ENCODE assay signal across 14 mouse cellular contexts in the genomic region with DNA sequence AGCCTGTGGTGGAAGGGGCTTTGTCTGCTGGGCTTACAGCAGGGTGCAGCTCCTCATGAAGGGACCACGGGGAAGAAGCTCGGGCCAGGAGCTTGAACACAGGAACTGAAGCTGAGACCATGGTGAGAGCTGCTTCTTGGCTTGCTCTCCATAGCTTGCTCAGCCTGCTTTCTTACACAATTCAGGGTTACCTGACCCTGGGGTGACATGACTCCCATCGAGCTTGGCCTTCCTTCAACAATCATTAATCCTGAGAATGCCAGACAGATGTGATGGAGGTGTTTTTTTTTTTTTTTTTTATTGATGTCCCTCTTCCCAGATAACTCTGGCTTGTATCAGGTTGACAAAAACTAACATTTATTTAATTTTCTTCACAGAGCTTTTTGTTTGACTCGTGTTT.
"Had no signal": no experiment of that assay in that cellular context is flagged by ENCODE, and none has a peak within 500 bp of the region (broad histone marks: within the 10 kb centered on the region; RNA-seq: fewer than 3 reads in every experiment).

No protein-coding gene starts in this region.

- H3K4me1 ChIP-seq: limb, embryonic 12.5 days; limb, embryonic 15.5 days; liver, embryonic 13.5 days had no signal

- H3K36me3 ChIP-seq: limb, embryonic 12.5 days; limb, embryonic 15.5 days; liver, embryonic 13.5 days had no signal

- DNase-seq: kidney, postnatal 25 days; left cerebral cortex, postnatal 4 days; liver, embryonic 13.5 days; lung, adult 2 months; lung, postnatal 14 days; lung, postnatal 4 days; midbrain, embryonic 14.5 days; right cerebral cortex, postnatal 25 days; spleen, adult 18-20 months; thymus, adult 18-20 months; thymus, postnatal 36 days had no signal

- H3K27me3 ChIP-seq: limb, embryonic 12.5 days; limb, embryonic 15.5 days; liver, embryonic 13.5 days had no signal

- H3K27ac ChIP-seq: kidney, postnatal 0 days; limb, embryonic 12.5 days; limb, embryonic 15.5 days; liver, embryonic 13.5 days had no signal

- H3K4me3 ChIP-seq: limb, embryonic 12.5 days; limb, embryonic 15.5 days; liver, embryonic 13.5 days had no signal
